Mouse (Mus musculus) frontal cortex, postnatal 14 days (tissue): ENCODE data around the gene Wdr38.

Experiments used
- DNase-seq, 2 experiments: peaks; one replicate each; pipeline ENCODE4 v3.0.0; 2022; ENCODE audit warnings: low spot score in 2 of 2

Wdr38 gene

DNA sequence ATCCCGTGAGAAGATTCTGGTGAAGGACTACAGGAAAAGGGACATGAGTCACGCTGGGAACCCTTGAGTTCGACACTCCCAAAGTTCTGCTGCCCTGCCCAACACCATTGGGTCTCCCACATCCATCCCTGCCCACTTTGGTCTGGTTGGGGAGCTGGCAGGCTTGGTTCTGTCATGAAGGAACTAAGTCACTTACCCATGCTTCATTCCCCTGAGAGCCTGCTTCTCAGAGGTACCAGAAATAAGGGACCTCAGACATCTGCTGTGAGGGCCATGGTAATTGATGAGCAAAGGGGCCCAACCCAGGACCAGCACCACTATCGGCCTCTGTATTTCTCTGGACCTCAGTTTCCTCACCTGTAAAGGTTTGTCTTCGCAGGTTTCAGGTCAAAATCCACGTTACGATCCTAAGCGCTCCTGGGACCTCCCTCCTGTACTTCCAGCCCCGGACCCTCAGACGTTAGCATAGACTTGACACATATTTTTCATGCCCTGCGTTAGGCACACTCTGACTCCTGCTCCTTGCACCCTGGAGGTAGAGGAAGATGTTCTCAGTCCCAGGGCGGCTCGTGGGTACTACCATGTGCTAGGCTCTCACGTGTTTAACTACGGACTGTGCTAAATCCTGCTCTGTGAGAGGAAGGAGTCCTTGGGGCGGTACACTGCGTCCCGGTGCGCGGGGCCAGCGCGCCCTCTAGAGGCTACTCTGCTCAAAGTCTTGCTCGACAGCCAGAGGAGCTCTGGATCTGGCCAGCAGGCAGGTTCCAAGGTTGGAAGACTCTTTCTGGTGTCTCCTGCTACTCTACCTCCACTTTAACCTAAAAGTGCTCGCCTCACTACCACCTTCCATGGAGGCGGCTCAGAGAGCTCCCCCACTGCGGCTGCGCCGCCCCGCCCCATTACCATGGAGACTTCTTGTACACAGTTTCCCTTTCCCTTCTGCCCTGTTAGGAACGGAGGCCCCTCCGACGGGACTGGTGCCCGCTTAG, at the start of gene Wdr38:
Wdr38 (plus strand) TSS at position 91 of the 989 bp plus-strand sequence.
- DNase-seq = peak; percentile 82 to 85

DNA sequence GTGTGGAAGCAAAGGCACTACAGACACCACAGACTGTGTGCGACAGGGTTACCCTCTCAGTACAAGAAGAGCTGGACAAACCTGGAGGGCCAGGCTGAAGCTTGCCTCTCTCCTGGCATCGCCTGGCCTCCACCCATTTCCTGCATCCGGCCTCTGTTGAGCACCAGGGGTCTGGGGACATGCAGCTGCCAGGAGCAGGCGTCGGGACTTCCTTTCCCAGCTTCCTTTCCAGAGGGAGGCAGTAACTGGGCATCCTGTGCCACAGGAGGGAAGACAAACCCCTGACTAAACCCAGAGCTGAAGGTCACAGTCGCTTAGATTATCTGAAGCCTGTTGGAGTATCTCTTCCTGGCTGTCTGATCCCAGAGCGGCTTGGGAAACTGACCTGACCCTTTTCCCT, 49.7 kb upstream of the Wdr38 start:
- no peak for DNase-seq

DNA sequence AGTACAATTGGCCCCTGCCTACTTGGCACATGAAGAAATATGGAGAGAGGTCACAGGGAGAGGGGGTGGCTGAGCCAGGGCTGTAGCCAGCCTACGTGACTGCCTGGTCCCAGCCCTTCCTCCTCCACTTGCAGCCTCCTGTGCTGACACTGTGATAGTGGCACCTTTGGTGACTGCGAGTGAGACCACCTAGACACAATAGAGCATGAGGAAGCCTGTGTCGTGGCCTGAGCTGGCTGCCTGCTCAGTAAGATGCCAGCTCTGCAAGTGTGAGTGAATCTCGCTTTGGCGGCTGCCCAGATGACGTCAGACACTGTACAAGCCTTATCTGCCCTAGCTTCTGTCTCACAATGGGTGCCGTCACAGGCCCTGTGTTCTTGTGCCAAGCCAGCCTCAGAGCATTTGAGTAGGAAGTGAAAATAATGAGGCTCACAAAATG, 47.0 kb upstream of the Wdr38 start:
- DNase-seq = peak; percentile 67 to 80

DNA sequence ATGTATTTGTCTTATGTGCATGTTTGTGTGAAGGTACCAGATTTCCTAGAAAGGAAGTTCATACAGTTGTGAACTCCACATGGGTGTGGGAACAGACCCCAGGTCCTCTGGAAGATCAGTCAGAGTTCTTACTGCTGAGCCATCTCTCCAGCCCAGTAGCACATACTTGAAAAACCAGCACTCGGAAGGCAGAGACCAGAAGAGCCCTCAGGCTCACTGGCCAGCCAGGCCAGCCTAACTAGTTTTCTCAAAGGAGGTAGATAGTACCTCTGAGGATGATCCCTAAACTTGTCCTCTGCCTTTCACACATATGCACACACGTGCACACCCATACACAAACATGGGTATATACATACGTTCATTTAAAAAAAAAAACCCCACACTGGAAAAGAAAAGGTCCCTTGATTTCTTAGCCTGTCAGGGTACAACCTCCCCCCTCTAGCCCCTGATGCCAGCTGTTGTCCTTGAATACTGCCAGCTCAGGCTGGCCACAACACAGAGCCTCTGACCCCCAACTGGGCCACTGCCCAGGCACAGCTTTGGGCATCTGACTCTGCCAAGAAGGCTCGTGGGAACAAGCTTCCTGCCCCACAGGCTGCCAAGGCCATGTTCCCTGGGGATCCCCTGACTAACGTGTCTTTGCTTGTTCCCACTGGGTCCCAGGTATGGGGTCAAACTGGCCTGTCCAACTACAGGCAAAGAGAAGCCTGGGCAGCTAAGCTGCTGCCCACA, 44.0 kb upstream of the Wdr38 start:
- peak in 1 of 2 experiments; percentile 60 for DNase-seq

DNA sequence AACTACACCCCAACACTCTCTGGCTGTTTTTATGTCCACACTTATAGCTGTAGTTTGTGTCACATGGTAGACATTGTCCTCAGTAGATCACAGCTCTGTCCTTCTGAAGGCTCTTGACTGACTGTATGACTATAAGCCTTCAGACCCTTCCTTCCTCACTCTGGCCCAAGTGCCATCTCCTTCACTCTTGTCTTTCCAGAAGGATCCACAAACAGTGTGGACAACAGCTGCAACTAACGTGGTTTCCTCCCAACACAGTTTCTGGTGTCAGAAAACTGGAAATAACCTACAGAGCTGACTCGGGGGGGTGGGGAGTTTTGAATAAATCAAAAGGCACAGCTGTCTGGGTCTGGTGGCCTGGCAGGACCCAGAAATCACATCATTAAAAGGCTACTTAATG, 41.2 kb upstream of the Wdr38 start:
- DNase-seq = no peak

DNA sequence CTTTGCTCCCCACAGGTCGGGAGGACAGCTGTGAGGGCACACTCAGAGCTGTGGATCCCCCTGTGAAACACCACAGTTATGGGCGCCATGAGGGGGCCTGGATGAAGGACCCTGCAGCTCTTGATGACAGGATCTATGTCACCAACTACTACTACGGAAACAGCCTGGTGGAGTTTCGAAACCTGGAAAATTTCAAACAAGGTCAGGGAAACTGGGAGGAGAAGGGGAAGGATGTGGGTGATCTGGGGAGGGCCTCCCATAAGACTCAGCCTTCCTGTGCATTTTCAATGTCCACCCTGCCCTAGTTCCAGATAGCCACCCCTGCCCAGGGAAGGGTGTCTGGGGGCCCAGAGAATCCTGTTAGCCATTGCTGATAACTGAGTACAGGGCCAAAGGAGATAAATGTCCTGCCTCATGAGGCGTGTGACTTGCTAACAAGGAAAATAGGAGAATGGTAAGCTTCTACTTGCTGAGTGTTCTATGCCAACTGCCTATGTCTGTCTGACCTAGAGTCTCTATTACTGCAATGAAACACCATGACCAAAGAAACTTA, 39.5 kb upstream of the Wdr38 start:
- no peak for DNase-seq

DNA sequence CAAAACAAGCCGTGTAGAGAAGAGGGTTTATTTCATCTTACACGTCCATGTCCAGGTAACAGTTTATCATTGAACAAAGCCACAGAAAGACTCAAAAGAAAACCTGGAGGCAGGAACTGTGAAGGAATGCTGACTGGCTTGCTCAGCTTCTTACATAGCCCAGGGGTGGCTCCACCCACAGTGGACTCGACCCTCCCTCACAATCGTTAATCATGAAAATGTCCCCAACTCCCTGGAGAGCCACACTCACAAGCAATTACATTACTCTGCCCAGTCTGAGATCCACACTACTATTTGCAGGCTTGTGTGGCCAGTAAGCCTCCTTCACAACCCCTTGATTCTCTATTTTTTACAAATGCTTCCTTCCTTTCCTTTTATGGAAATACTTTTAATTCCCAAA, 33.1 kb upstream of the Wdr38 start:
- no peak for DNase-seq

DNA sequence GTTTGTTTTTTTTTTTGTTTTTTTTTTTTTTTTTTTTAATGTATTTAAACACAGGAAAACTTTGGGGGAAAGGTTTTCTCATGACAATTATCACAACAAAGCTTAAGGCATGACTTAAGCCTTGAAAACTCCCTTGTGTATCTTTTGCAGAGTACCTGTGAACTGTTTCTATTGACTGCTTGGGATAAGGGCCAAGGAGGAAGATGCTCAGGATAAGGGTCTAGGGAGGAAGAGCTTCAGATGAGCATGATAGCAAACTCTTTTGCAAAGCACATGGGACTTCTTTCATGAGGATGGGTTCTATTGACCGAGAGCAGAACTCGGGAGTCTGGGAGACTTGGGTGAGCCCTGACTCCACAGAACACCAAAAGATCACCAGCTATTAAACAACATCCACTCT, 27.6 kb upstream of the Wdr38 start:
- DNase-seq = no peak

DNA sequence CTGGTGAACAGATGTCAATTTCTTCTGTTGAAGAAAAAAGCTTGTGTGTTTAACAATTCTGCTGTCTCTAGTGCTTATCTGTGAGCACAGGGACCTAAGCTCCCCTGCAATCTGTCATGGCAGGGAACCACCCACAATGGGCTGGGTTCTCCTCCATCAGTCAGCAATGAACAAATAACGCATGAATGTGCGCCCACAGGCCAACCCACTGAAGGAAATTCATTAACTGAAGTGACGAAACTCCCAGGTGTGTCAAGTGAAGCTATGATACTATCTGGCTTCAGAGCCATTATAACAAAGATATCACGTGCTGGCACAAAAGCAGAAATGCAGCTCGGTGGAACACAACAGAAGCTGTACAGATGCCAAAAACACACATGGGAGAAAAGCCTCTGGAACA, 27.2 kb upstream of the Wdr38 start:
- no peak for DNase-seq

DNA sequence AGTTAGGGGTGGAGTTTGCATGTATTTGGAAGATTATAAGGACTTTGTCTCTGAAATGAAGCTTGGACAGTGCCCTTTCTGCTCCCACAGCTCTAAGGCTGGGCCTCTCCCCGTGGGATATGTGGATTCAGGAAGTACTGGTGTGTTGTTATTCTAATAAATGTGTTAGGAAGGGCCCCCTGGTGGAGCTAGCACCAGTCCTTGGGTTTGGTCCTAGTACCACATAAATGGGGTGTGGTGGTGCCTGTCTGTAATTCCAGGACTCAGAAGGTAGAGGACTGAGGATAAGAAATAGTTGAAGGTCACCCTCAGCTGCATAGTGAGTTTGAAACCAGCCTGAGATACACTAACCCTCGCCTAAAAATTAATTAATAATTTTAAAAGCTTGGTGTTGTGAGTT, 24.1 kb upstream of the Wdr38 start:
- no peak for DNase-seq

DNA sequence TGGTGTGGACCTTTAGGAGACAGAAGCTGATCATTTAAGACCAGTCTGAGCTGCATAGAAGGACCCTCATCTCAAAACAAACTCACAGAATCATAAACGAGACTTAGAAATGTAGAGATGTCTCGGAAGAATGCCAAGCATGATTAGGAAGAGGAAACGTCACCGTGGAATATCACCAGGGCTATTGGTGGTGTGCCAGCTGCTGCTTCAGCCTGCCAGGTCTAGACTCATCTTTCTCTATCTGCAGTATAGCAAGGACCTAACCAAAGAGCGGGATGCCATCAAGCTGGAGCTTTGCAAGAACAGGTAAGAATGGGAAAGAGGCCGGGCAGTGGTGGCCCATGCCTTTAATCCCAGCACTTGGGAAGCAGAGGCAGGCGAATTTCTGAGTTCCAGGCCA, 23.6 kb upstream of the Wdr38 start:
- no peak for DNase-seq

DNA sequence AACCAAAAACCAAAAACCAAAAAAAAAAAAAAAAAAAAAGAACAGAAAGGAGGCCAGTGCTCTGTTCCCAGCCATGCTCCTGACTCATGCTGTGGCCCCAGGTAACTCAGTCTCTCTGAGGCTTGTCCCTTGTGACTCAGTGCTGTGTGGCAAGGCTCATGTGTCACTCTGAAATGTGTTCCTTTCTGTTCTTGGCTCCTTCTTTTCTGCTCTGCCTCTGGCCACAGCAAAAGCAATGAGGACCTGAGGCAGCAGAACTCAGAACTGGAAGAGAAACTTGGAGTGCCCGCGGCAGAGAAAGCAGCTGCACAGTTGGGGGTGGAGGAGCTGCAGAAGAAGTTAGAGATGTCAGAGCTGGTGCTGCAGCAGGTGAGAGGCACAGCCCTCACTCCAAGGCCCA, 23.1 kb upstream of the Wdr38 start:
- no peak for DNase-seq

DNA sequence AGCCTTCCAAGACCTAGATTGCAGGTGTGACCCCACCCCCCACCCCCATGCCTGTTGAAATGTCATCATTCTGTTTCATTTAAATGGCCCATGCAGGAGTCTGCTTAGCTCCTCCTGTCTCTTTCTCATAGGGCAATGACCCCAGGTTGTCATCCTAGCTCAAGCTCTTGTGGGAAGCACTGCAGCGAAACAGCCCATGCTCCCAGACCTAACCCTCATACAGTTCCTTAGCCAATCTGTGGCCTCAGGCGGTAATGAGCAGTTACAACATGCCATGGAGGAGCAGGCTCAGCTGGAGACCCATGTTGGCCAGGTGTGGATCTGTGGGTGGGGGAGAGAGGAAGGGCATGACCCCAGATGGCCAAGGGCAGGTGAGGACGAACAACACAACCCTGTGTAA, 22.1 kb upstream of the Wdr38 start:
- DNase-seq = no peak

DNA sequence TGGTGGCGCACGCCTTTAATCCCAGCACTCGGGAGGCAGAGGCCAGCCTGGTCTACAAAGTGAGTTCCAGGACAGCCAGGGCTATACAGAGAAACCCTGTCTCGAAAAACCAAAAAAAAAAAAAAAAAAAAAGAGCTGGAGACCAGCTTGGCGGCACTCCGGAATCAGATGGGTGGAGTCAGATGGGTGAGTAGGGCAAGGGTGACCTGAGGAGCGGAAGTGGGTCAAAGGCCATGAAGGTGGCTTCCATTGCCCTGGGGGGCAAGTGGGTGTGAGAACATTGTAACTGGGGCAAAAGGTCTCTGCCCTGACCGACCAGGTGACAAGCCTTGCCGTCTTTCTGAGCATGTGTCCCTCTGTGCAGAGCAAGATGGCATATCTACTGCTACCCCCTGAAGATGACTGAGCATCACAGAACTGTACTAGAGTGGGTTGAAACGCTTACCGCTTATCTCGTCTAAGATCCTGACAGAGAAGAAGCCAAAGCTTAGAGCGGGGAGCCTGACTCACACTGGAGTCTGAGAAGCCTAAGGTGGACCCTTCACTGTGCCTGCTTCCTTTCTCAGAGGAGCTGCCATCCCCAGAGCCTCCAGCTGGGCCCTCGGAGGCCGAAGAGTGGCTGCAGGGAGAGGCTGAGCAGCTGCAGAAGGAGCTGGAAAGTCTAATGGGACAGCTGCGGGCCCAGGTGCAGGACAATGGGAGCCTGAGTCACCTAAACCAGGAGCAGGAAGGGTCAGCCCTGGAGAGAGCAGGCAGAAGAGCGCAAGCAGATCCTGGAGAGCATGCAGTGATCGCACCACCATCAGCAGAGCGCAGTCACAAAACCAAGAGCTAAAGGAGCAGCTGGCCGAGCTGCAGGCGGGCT, 21.1 kb upstream of the Wdr38 start:
- DNase-seq = no peak

DNA sequence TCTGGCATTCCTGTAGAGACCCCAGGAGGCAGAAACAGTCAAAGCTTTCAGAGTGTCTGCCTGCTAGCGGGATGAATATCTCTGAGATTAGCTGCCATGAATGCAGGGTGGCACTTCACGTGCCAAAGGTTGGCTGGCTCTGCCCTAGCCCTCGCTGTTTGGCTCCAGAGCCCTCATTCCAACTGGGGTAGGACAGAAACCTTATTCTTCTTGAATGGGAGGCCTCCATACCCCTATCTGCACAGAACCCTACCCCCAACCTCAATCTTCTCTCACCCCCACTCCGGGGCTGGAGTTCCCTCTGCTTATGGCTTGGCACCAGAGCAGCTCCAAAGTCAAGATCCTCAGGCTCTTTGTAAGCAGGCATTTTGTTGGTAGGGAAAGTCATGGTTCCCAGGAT, 19.4 kb upstream of the Wdr38 start:
- no peak for DNase-seq

DNA sequence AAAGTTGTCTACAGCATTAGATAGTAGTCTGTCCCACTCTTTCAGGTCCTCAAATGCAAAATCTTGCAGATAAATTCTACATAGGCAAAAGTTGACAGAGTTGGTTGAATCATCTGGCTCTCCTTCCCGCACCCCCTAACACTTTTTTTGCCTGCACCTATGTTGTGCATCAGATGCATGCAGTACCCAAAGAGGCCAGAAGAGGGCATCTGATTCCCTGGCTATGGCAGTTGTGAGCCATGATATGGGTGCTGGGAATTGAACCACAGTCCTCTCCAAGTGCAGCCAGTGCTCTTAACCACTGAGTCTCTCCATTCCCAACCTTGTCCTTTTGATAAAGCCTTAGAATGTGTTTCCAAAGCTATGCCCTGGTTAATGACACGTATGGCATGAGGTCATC, 13.8 kb upstream of the Wdr38 start:
- no peak for DNase-seq

DNA sequence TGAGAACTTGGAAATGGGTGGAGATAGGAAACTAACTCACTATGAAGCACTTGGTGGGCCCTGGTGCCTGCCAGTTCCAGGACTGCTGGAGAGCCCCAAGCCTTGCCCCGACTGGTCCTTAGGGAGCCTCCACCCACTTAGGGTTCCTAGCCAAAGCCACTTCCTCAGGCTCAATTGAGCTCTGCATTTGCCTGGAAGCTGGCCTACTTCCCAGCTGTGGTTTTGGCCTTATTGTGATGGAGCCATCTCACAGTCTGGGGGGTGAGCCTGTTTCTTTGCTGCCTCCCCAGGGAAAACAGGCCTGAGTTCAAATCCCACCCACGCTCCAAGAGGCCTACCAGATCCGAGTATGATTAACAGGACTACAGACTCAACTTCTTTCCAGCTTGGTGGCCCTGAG, 10.7 kb upstream of the Wdr38 start:
- DNase-seq = no peak

DNA sequence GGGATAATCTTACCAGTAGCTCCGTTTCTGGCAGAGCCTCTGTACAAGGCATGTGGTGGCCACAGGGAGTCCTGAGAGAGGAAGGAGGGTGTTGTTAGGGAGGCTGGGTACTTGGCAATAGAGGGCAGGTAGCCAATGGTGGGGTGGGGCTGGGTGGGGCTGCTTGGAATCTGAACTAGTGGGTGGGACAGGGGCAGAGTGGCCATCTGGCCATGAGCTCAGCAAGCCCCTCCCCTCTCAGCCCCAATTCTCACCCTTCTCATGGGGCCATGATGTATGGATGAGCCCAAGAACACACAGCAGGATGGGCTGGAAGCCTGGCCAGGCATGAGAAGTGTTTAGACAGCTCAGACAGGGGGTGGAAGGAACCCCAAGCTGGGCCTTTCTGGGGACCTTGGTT, 9.9 kb upstream of the Wdr38 start:
- DNase-seq = no peak

DNA sequence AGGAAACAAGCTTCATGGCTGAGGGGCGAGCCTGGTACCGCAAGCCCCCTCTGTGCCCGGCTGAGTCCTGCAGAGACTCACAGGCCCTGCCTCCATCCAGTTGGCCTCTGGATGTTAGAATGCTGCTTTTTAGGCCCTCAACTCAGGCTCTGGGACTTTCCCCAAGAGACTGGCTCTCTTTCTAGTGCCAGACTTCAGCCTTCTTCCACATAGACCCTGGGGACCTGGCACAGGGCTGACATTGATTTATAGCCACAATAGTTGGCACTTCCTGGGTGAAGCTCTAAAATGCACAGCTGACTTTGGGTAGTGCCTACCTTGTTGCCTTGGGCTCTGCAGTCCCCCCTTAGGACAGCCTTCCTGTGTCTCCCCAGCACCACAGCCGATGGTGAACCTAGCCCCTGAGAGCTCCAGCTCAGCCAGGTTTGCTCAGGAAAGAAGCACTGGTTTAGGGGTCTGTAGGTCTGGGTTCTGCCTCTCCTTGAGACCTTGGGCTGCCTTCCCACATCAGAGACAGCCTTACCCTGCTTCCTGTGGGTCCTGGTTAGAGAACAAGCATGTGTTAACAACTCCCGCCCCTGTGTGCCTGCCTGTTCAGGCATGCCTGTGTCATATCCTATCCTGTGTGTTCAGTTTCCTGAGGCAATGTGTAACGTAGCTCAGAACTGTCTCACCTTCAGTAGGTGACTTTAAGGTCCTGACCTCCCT, 9.3 kb upstream of the Wdr38 start:
- no peak for DNase-seq

DNA sequence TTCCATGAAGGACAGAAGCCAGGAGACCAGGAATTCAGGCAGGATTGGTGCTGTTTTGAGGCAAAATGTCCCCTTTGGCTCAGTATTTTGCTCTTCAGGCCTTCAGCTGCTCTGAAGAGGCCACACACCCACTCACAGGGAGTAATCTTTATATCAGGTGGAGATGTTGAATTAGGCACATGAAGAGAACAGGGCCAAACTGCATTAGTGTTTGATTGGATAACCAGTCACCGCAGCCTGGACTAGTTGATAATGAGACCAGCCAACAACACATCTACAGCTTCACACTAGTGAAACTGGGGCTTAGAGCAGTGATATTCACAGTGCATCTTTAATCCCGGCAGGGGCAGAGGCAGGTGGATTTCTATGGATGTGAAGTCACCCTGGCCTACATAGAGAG, 8.3 kb upstream of the Wdr38 start:
- no peak for DNase-seq

DNA sequence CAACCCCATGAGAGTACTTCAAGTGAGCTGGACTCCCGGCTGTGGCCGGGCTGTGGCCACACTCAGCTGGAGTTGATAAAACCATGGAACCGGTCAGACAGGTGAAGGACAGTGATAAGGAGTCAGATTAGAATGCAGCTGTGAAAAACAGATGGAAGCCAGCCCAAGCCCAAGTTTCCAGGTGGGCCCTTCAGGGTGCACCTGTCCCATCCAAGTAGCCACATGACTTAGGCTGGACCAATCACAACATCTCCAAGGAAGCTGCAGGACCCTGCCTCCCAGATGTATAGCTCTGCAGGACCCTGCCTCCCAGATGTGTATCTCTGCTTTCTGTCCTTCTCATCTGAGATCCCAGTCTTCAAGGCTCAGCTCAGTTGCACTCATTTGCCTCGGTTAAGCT, 5.3 kb upstream of the Wdr38 start:
- no peak for DNase-seq
